Mouse (Mus musculus) midbrain, embryonic 10.5 days (tissue): Measurements from ENCODE around the gene Bcl2l13. TPM values are rescaled to one million over a fixed set of nuclear protein-coding genes. Genes with fewer than 3 reads are reported as not detected.
"Not testable (repeated sequence)": the region's sequence is repeated elsewhere in the genome, so short reads cannot be mapped to it uniquely, and the experiment has no call there.

Experiments used
- DNase-seq: peaks from one replicate; pipeline ENCODE4 v3.0.0-alpha.2; 2017; ENCODE audit warnings: low spot score
- H3K27ac ChIP-seq: fragments of 300-500 bp; sonication (generic); replicated peaks from 2 replicates; pipeline ENCODE4 v1.5.1; 2016; ENCODE audit warnings: mild to moderate bottlenecking
- H3K27me3 ChIP-seq: fragments of 300-500 bp; sonication (generic); 2 replicates; pipeline ENCODE4 v1.6.1; 2016; ENCODE audit warnings: low read depth, mild to moderate bottlenecking; ENCODE audit not compliant: poor library complexity, severe bottlenecking
- H3K36me3 ChIP-seq: fragments of 300-500 bp; sonication (generic); 2 replicates; pipeline ENCODE4 v1.6.1; 2016; ENCODE audit warnings: mild to moderate bottlenecking, moderate library complexity
- H3K4me1 ChIP-seq: fragments of 300-500 bp; sonication (generic); 2 replicates; pipeline ENCODE4 v1.6.1; 2016
- H3K4me3 ChIP-seq: fragments of 300-500 bp; sonication (generic); 2 replicates; pipeline ENCODE4 v1.5.1; 2016; ENCODE audit warnings: mild to moderate bottlenecking, moderate library complexity
- H3K9me3 ChIP-seq: fragments of 300-500 bp; sonication (generic); replicated peaks from 2 replicates; pipeline ENCODE4 v1.6.1; 2016; ENCODE audit warnings: mild to moderate bottlenecking
- WGBS: fragments of 180-500 bp; shearing (Covaris S2); methylation state at CpG from one replicate; pipeline ENCODE4 v1.1.7; 2016; 5-methylcytosine and 5-hydroxymethylcytosine counted together
- polyA plus RNA-seq: library from polyadenylated mRNA; unstranded; fragments of >200 nt; fragmentation: Nextera tagmentation; extraction: Ambion mirVana; gene quantifications from 2 replicates; pipeline ENCODE4 v1.2.1, GENCODE M21; 2016

Bcl2l13 gene
- polyA plus RNA-seq, 1 experiment from 2014 or later: 48.9 TPM

- Histone ChIP-seq H3K9me3 (peaks cover 8% of the 10 kb centered on the region), H3K4me3 (no peak overlapping the region), H3K27ac (no peak overlapping the region), H3K4me1 (no peaks in the 10 kb centered on the region), H3K36me3 (peaks cover 88% of the 10 kb centered on the region), H3K27me3 (no peaks in the 10 kb centered on the region)
- no peak for DNase-seq
- 93% methylated on average over 6 of the region's 6 CpGs for WGBS
Observed at GRCm38 (mm10) chr6:120884436-120884835, 48.4 kb downstream of the Bcl2l13 start.

- Histone ChIP-seq H3K4me3 (no peak overlapping the region), H3K27ac (no peak overlapping the region), H3K36me3 (peaks cover 91% of the 10 kb centered on the region), H3K9me3 (peaks cover 8% of the 10 kb centered on the region), H3K4me1 (no peaks in the 10 kb centered on the region), H3K27me3 (no peaks in the 10 kb centered on the region)
- 92% methylated on average over 17 of the region's 17 CpGs for WGBS
- DNase-seq: no peak
Observed at GRCm38 (mm10) chr6:120886696-120887095, 50.7 kb downstream of the Bcl2l13 start.

GRCm38 (mm10) chr6:120894089-120894488, 58.1 kb downstream of the Bcl2l13 start:
- Histone ChIP-seq H3K27me3 (no peaks in the 10 kb centered on the region), H3K36me3 (peaks cover 64% of the 10 kb centered on the region), H3K27ac (no peak overlapping the region), H3K4me1 (no peaks in the 10 kb centered on the region), H3K4me3 (no peak overlapping the region), H3K9me3 (no peaks in the 10 kb centered on the region)
- 95% methylated on average over 9 of the region's 9 CpGs for WGBS
- DNase-seq: no peak

- WGBS: 89% methylated on average over 9 of the region's 9 CpGs
- no peak for DNase-seq
- Histone ChIP-seq H3K36me3 (peaks cover 59% of the 10 kb centered on the region), H3K4me3 (no peak overlapping the region), H3K4me1 (no peaks in the 10 kb centered on the region), H3K27ac (no peak overlapping the region), H3K9me3 (no peaks in the 10 kb centered on the region), H3K27me3 (no peaks in the 10 kb centered on the region)
Observed at GRCm38 (mm10) chr6:120894524-120894923, 58.5 kb downstream of the Bcl2l13 start.

- no peaks in the 10 kb centered on the region for H3K4me1 ChIP-seq
- WGBS: 71% methylated on average over 6 of the region's 6 CpGs
- H3K4me3 ChIP-seq: no peak overlapping the region
- H3K27me3 ChIP-seq: no peaks in the 10 kb centered on the region
- no peaks in the 10 kb centered on the region for H3K9me3 ChIP-seq
- H3K27ac ChIP-seq: no peak overlapping the region
- peaks cover 22% of the 10 kb centered on the region for H3K36me3 ChIP-seq
- DNase-seq: peak; percentile 49
Observed at GRCm38 (mm10) chr6:120898188-120898833, 62.3 kb downstream of the Bcl2l13 start.

GRCm38 (mm10) chr6:120901776-120902645, 66.0 kb downstream of the Bcl2l13 start:
- H3K9me3 ChIP-seq: no peaks in the 10 kb centered on the region
- H3K36me3 ChIP-seq: no peaks in the 10 kb centered on the region
- H3K4me1 ChIP-seq: no peaks in the 10 kb centered on the region
- no peak overlapping the region for H3K27ac ChIP-seq
- no peak overlapping the region for H3K4me3 ChIP-seq
- WGBS: 90% methylated on average over 14 of the region's 14 CpGs
- no peaks in the 10 kb centered on the region for H3K27me3 ChIP-seq
- DNase-seq: no peak

- DNase-seq: peak; percentile 51
- 55% methylated on average over 5 of the region's 5 CpGs for WGBS
- Histone ChIP-seq H3K27me3 (no peaks in the 10 kb centered on the region), H3K9me3 (no peaks in the 10 kb centered on the region), H3K36me3 (no peaks in the 10 kb centered on the region), H3K4me1 (no peaks in the 10 kb centered on the region), H3K27ac (no peak overlapping the region), H3K4me3 (no peak overlapping the region)
Observed at GRCm38 (mm10) chr6:120903450-120903912, 67.5 kb downstream of the Bcl2l13 start.

- Histone ChIP-seq H3K4me3 (no peak overlapping the region), H3K27ac (no peak overlapping the region), H3K9me3 (no peaks in the 10 kb centered on the region), H3K27me3 (no peaks in the 10 kb centered on the region), H3K36me3 (no peaks in the 10 kb centered on the region), H3K4me1 (no peaks in the 10 kb centered on the region)
- DNase-seq: no peak
- 91% methylated on average over 11 of the region's 11 CpGs for WGBS
Observed at GRCm38 (mm10) chr6:120903961-120904360, 67.9 kb downstream of the Bcl2l13 start.

- 87% methylated on average over 5 of the region's 5 CpGs for WGBS
- Histone ChIP-seq H3K27me3 (no peaks in the 10 kb centered on the region), H3K36me3 (no peaks in the 10 kb centered on the region), H3K4me1 (no peaks in the 10 kb centered on the region), H3K4me3 (no peak overlapping the region), H3K27ac (no peak overlapping the region), H3K9me3 (no peaks in the 10 kb centered on the region)
- no peak for DNase-seq
Observed at GRCm38 (mm10) chr6:120905111-120905510, 69.1 kb downstream of the Bcl2l13 start.

GRCm38 (mm10) chr6:120906521-120906920, 70.5 kb downstream of the Bcl2l13 start:
- WGBS: 89% methylated on average over 6 of the region's 6 CpGs
- no peaks in the 10 kb centered on the region for H3K27me3 ChIP-seq
- no peaks in the 10 kb centered on the region for H3K36me3 ChIP-seq

GRCm38 (mm10) chr6:120907876-120908597, 72.0 kb downstream of the Bcl2l13 start:
- H3K27ac ChIP-seq, DNase-seq, H3K9me3 ChIP-seq, H3K4me3 ChIP-seq, H3K36me3 ChIP-seq, H3K27me3 ChIP-seq, H3K4me1 ChIP-seq: not testable (repeated sequence)
- WGBS: 91% methylated on average over 10 of the region's 10 CpGs

More at GRCm38 (mm10) chr6:120906521-120906920, 70.5 kb downstream of the Bcl2l13 start:
- Histone ChIP-seq H3K4me1 (no peaks in the 10 kb centered on the region), H3K4me3 (no peak overlapping the region), H3K9me3 (no peaks in the 10 kb centered on the region), H3K27ac (no peak overlapping the region)
- DNase-seq: no peak

GRCm38 (mm10) chr6:120909501-120909900, 73.5 kb downstream of the Bcl2l13 start:
- Histone ChIP-seq H3K9me3 (no peaks in the 10 kb centered on the region), H3K4me1 (0 out of 2 replicates have a peak, but pooled peaks cover 3% of the 10 kb centered on the region), H3K27ac (no peak overlapping the region), H3K27me3 (peaks cover 1% of the 10 kb centered on the region), H3K4me3 (no peak overlapping the region), H3K36me3 (no peaks in the 10 kb centered on the region)
- 92% methylated on average over 3 of the region's 3 CpGs for WGBS
- no peak for DNase-seq
